Mouse (Mus musculus): ENCODE data around the gene Tmigd3. TPM values are rescaled to one million over a fixed set of nuclear protein-coding genes. Genes with fewer than 3 reads are reported as not detected.
"Not testable (repeated sequence)": the region's sequence is repeated elsewhere in the genome, so short reads cannot be mapped to it uniquely, and the experiment has no call there.

The Tmigd3 gene
- polyA plus RNA-seq, 1 experiment from 2014 or later, result 0.24 TPM

DNA sequence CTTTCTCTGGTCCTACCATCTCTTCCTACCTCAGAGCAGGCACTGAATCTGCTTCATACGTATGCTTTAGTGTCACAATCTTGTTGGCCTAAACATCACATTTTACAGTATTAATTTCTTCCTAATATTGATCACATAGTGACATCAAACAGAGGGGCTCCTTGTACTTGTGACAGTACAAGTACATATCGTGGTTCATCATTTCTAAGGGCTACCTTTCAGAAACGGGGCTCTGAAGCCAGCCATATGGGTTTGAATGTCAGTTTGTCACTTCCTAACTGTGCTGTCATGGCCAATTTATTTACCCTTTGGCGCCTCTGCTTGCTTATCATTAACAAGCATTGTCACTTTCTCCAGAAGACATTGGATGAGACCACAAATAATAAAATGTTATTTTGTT is 30.8 kb downstream of the Tmigd3 start:
- 57% methylated on average over 4 of the region's 4 CpGs for WGBS (ENCODE audit: insufficient replicate concordance)
- ATAC-seq (ENCODE audit: insufficient read depth), result no peak
- no peak overlapping the region for H3K27ac ChIP-seq (replicated peaks)
- no peak overlapping the region for H3K4me2 ChIP-seq
- H3K36me3 ChIP-seq (replicated peaks), result no peaks in the 10 kb centered on the region
- no peaks in the 10 kb centered on the region for H3K27me3 ChIP-seq
- no peaks in the 10 kb centered on the region for H3K9me3 ChIP-seq (replicated peaks)
- H3K4me3 ChIP-seq (replicated peaks), result no peak overlapping the region
- H3K9ac ChIP-seq, result no peak overlapping the region
- H3K4me1 ChIP-seq (replicated peaks), result peaks cover 19% of the 10 kb centered on the region

DNA sequence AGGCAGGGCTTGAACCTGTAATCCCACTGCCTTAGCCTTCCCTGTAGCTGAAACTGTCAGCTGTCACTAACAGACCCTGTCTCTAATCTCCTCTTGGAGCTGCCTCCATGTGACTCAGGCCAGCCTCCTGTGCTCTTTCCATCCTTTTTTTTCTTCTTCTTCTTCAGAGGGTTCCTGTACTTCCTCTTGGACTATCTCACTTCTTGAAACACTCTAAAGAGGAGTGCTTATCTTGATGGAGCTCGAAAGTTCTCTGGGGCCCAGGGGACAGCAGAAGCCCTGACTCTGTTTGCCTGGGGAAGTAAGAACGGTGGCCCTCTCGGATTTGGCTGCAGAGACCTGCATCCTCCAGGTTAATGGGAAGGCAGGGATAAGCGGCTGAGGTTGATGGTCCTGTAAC is 33.5 kb downstream of the Tmigd3 start:
- 17% methylated on average over 4 of the region's 4 CpGs for WGBS (ENCODE audit: insufficient replicate concordance)
- Histone ChIP-seq H3K9ac (no peak overlapping the region), H3K36me3 (replicated peaks) (no peaks in the 10 kb centered on the region), H3K9me3 (replicated peaks) (no peaks in the 10 kb centered on the region), H3K4me3 (replicated peaks) (no peak overlapping the region), H3K27me3 (0 out of 2 replicates have a peak, but pooled peaks cover 3% of the 10 kb centered on the region), H3K27ac (replicated peaks) (peak overlapping the region; percentile 19; the same call in 1 of the 2 replicates), H3K4me2 (no peak overlapping the region), H3K4me1 (replicated peaks) (peaks cover 19% of the 10 kb centered on the region)
- ATAC-seq (ENCODE audit: insufficient read depth), result no peak

DNA sequence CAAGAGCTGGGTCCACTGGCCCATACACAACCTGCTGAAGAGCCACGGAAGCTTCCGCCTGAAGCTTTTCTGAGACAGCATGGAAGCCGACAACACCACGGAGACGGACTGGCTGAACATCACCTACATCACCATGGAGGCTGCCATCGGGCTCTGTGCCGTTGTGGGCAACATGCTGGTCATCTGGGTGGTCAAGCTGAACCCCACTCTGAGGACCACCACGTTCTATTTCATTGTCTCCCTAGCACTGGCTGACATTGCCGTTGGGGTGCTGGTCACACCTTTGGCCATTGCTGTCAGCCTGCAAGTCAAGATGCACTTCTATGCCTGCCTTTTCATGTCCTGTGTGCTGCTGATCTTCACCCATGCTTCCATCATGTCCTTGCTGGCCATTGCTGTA is 34.0 kb downstream of the Tmigd3 start:
- H3K9me3 ChIP-seq (replicated peaks), result no peaks in the 10 kb centered on the region
- WGBS (ENCODE audit: insufficient replicate concordance), result 80% methylated on average over 9 of the region's 9 CpGs
- H3K9ac ChIP-seq, result no peak overlapping the region
- no peaks in the 10 kb centered on the region for H3K36me3 ChIP-seq (replicated peaks)
- 0 out of 2 replicates have a peak, but pooled peaks cover 3% of the 10 kb centered on the region for H3K27me3 ChIP-seq
- H3K27ac ChIP-seq (replicated peaks), result 0 out of 2 replicates have a peak overlapping the region, but pooled peaks have one; percentile 19
- H3K4me2 ChIP-seq, result no peak overlapping the region
- H3K4me1 ChIP-seq (replicated peaks), result peaks cover 14% of the 10 kb centered on the region
- no peak overlapping the region for H3K4me3 ChIP-seq (replicated peaks)
- no peak for ATAC-seq (ENCODE audit: insufficient read depth)

GRCm38 (mm10) chr3:105907956-105908655 is 37.4 kb downstream of the Tmigd3 start:
- 0 out of 2 replicates have a peak, but pooled peaks cover 10% of the 10 kb centered on the region for H3K27me3 ChIP-seq
- H3K9ac ChIP-seq, result no peak overlapping the region
- 45% methylated on average over 9 of the region's 9 CpGs for WGBS (ENCODE audit: insufficient replicate concordance)

DNA sequence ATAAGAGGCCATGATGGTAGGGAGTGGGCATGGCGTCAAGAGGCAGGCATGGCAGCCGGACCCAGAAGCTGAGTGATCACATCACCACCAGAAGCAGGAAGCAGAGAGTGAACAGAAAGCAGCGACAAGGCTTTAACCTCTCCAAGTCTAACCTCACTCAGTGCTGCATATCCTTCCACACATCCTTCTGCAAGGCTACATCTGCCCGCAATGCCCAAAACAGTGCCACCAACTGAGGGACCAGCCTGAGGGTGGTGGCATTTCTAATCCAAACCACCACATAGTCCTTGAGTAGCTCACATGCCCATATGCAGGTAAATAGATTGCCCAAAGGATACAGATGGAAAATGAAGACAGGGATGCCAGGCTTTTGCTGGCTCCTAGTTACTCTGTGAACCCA is 38.3 kb downstream of the Tmigd3 start:
- Histone ChIP-seq H3K9me3 (replicated peaks) (no peaks in the 10 kb centered on the region), H3K4me2 (no peak overlapping the region), H3K27me3 (0 out of 2 replicates have a peak, but pooled peaks cover 10% of the 10 kb centered on the region), H3K4me3 (replicated peaks) (no peak overlapping the region), H3K36me3 (replicated peaks) (no peaks in the 10 kb centered on the region), H3K9ac (no peak overlapping the region), H3K4me1 (replicated peaks) (peaks cover 40% of the 10 kb centered on the region), H3K27ac (replicated peaks) (no peak overlapping the region)
- 67% methylated on average over 4 of the region's 4 CpGs for WGBS (ENCODE audit: insufficient replicate concordance)
- no peak for ATAC-seq (ENCODE audit: insufficient read depth)

More at GRCm38 (mm10) chr3:105907956-105908655, 37.4 kb downstream of the Tmigd3 start:
- ATAC-seq (ENCODE audit: insufficient read depth), result no peak
- peaks cover 31% of the 10 kb centered on the region for H3K4me1 ChIP-seq (replicated peaks)
- H3K27ac ChIP-seq (replicated peaks), result no peak overlapping the region
- no peaks in the 10 kb centered on the region for H3K9me3 ChIP-seq (replicated peaks)
- no peaks in the 10 kb centered on the region for H3K36me3 ChIP-seq (replicated peaks)
- no peak overlapping the region for H3K4me2 ChIP-seq
- no peak overlapping the region for H3K4me3 ChIP-seq (replicated peaks)

GRCm38 (mm10) chr3:105910519-105911190 is 40.0 kb downstream of the Tmigd3 start:
- H3K36me3 ChIP-seq (replicated peaks), result no peaks in the 10 kb centered on the region
- peak overlapping the region; percentile 51; the same call in 1 of the 2 replicates for H3K27ac ChIP-seq (replicated peaks)
- H3K4me2 ChIP-seq, result peak overlapping the region; percentile 15; the same call in 1 of the 2 replicates
- WGBS (ENCODE audit: insufficient replicate concordance), result 40% methylated on average over 11 of the region's 11 CpGs
- H3K4me3 ChIP-seq (replicated peaks), result no peak overlapping the region
- H3K9ac ChIP-seq, result no peak overlapping the region
- 0 out of 2 replicates have a peak, but pooled peaks cover 10% of the 10 kb centered on the region for H3K27me3 ChIP-seq
- no peaks in the 10 kb centered on the region for H3K9me3 ChIP-seq (replicated peaks)
- peaks cover 45% of the 10 kb centered on the region for H3K4me1 ChIP-seq (replicated peaks)
- ATAC-seq (ENCODE audit: insufficient read depth), result no peak

GRCm38 (mm10) chr3:105912097-105912880 is 41.6 kb downstream of the Tmigd3 start:
- no peak overlapping the region for H3K27ac ChIP-seq (replicated peaks)
- no peak for ATAC-seq (ENCODE audit: insufficient read depth)
- 0 out of 2 replicates have a peak, but pooled peaks cover 10% of the 10 kb centered on the region for H3K27me3 ChIP-seq
- H3K9me3 ChIP-seq (replicated peaks), result no peaks in the 10 kb centered on the region
- peaks cover 51% of the 10 kb centered on the region for H3K4me1 ChIP-seq (replicated peaks)
- H3K4me2 ChIP-seq, result no peak overlapping the region
- 37% methylated on average over 9 of the region's 9 CpGs for WGBS (ENCODE audit: insufficient replicate concordance)
- no peaks in the 10 kb centered on the region for H3K36me3 ChIP-seq (replicated peaks)
- no peak overlapping the region for H3K9ac ChIP-seq
- no peak overlapping the region for H3K4me3 ChIP-seq (replicated peaks)

GRCm38 (mm10) chr3:105913839-105914681 is 43.4 kb downstream of the Tmigd3 start:
- H3K4me3 ChIP-seq (replicated peaks), result no peak overlapping the region; the same call in 1 of the 2 replicates
- ATAC-seq (ENCODE audit: insufficient read depth), result peak; percentile 67
- H3K4me2 ChIP-seq, result peak overlapping the region; percentile 55
- WGBS (ENCODE audit: insufficient replicate concordance), result 9% methylated on average over 10 of the region's 10 CpGs
- no peak overlapping the region for H3K9ac ChIP-seq
- 0 out of 2 replicates have a peak, but pooled peaks cover 9% of the 10 kb centered on the region for H3K27me3 ChIP-seq
- H3K9me3 ChIP-seq (replicated peaks), result no peaks in the 10 kb centered on the region
- H3K27ac ChIP-seq (replicated peaks), result peak overlapping the region; percentile 69
- peaks cover 65% of the 10 kb centered on the region for H3K4me1 ChIP-seq (replicated peaks)
- no peaks in the 10 kb centered on the region for H3K36me3 ChIP-seq (replicated peaks)

- Histone ChIP-seq H3K27me3 (0 out of 2 replicates have a peak, but pooled peaks cover 7% of the 10 kb centered on the region), H3K4me2 (no peak overlapping the region; the same call in 1 of the 2 replicates), H3K27ac (replicated peaks) (0 out of 2 replicates have a peak overlapping the region, but pooled peaks have one; percentile 19), H3K4me1 (replicated peaks) (peaks cover 65% of the 10 kb centered on the region), H3K36me3 (replicated peaks) (no peaks in the 10 kb centered on the region), H3K9me3 (replicated peaks) (no peaks in the 10 kb centered on the region), H3K4me3 (replicated peaks) (no peak overlapping the region), H3K9ac (no peak overlapping the region)
- ATAC-seq (ENCODE audit: insufficient read depth), result no peak
- 24% methylated on average over 1 of the region's 1 CpGs for WGBS (ENCODE audit: insufficient replicate concordance)
These were observed 44.6 kb downstream of the Tmigd3 start for GRCm38 (mm10) chr3:105915281-105915680.

DNA sequence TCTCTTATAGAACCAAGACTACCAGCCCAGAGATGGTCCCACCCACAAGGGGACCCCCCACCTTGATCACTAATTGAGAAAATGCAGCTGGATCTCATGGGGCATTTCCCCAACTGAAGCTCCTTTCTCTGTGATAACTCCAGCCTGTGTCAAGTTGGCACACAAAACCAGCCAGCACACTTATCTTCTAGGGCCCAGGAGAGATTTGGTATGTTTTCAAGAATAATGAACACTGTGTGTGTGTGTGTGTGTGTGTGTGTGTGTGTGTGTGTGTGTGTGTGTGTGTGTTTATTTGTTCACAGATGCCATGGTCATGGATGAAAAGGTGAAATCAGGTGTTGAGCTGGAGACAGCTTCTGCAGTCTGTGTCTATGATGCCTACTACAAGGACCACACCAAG is 45.8 kb downstream of the Tmigd3 start:
- H3K27ac ChIP-seq (replicated peaks); ATAC-seq (ENCODE audit: insufficient read depth); H3K36me3 ChIP-seq (replicated peaks); H3K27me3 ChIP-seq; H3K4me2 ChIP-seq; H3K4me3 ChIP-seq (replicated peaks); H3K9me3 ChIP-seq (replicated peaks); H3K9ac ChIP-seq: not testable (repeated sequence)
- peaks cover 60% of the 10 kb centered on the region for H3K4me1 ChIP-seq (replicated peaks)
